14 mouse cellular contexts compared by ENCODE assay signal in genomic region chr3:116967436-116967835, GRCm38 (mm10). TPM values are rescaled to one million over a fixed set of nuclear protein-coding genes. Genes with fewer than 3 reads are reported as not detected.
DNase-seq lines count a peak whose midpoint lies in the region; ATAC-seq and TF ChIP-seq lines count a peak whose summit lies in the region.
"Had no signal": no experiment of that assay in that cellular context is flagged by ENCODE, and none has a peak within 500 bp of the region (broad histone marks: within the 10 kb centered on the region; RNA-seq: fewer than 3 reads in every experiment).

No protein-coding gene starts in this region.

- DNase-seq in heart, postnatal 36 days = no peak
- no peak for DNase-seq in lung, postnatal 10 days
- no peak for DNase-seq in midbrain, postnatal 0 days (ENCODE audit: low spot score)
- DNase-seq in kidney, postnatal 4 days = no peak
- no peak for DNase-seq in urinary bladder, postnatal 14 days (ENCODE audit: low spot score)
- DNase-seq: cerebellum, adult 8-10 months; thymus, adult 18-20 months had no signal

- ATAC-seq in heart, embryonic 13.5 days (ENCODE audit: extremely low read depth, insufficient number of reproducible peaks, low FRiP score, low TSS enrichment) = no peak
- ATAC-seq in lung, embryonic 15.5 days (ENCODE audit: borderline replicate concordance, extremely low read depth, low FRiP score, low TSS enrichment) = no peak
- no peak for ATAC-seq in hindbrain, embryonic 16.5 days
- no peak for ATAC-seq in midbrain, postnatal 0 days (ENCODE audit: low FRiP score)

- peaks cover 14% of the 10 kb centered on the region; the same call in 1 of the 2 replicates for H3K4me1 ChIP-seq in heart, embryonic 13.5 days
- peaks cover 12% of the 10 kb centered on the region; the same call in 1 of the 2 replicates for H3K4me1 ChIP-seq in lung, embryonic 15.5 days
- H3K4me1 ChIP-seq in hindbrain, embryonic 16.5 days (ENCODE audit: control insufficient read depth, insufficient read depth, low read depth, low read length) = peaks cover 6% of the 10 kb centered on the region; the same call in 1 of the 2 replicates
- H3K4me1 ChIP-seq in midbrain, postnatal 0 days (ENCODE audit: insufficient read depth, low read length) = peaks cover 2% of the 10 kb centered on the region; the same call in 1 of the 2 replicates

- TF ChIP-seq CTCF in midbrain, postnatal 0 days (IDR thresholded peaks at IDR 0.05) = no peak

- H3K27me3 ChIP-seq in heart, embryonic 13.5 days (replicated peaks) = no peaks in the 10 kb centered on the region
- H3K27me3 ChIP-seq in lung, embryonic 15.5 days = peaks cover 5% of the 10 kb centered on the region; the same call in 1 of the 2 replicates
- H3K27me3 ChIP-seq in hindbrain, embryonic 16.5 days (replicated peaks; ENCODE audit: control insufficient read depth, insufficient read depth, low read length) = no peaks in the 10 kb centered on the region
- H3K27me3 ChIP-seq in midbrain, postnatal 0 days (ENCODE audit: insufficient read depth, low read length) = no peaks in the 10 kb centered on the region

- H3K9me3 ChIP-seq in heart, embryonic 13.5 days = no peaks in the 10 kb centered on the region
- no peaks in the 10 kb centered on the region for H3K9me3 ChIP-seq in lung, embryonic 15.5 days
- H3K9me3 ChIP-seq in hindbrain, embryonic 16.5 days (ENCODE audit: control insufficient read depth, low read length) = no peaks in the 10 kb centered on the region
- no peaks in the 10 kb centered on the region for H3K9me3 ChIP-seq in midbrain, postnatal 0 days (ENCODE audit: low read length)

- intact Hi-C loops in heart, postnatal 36 days (cut with DNase I) = loop anchor here (1.0 to 10.0 kb wide), 5 partner anchors 46 to 163 kb away; partner anchors contain the start of gene Agl

- peak overlapping the region; percentile 70 for H3K9ac ChIP-seq in heart, embryonic 13.5 days
- H3K9ac ChIP-seq in lung, embryonic 15.5 days = no peak overlapping the region
- no peak overlapping the region for H3K9ac ChIP-seq in hindbrain, embryonic 16.5 days (ENCODE audit: low read depth, low read length)
- H3K9ac ChIP-seq in midbrain, postnatal 0 days (replicated peaks; ENCODE audit: low read length, poor library complexity, severe bottlenecking) = no peak overlapping the region

- no peaks in the 10 kb centered on the region for H3K36me3 ChIP-seq in heart, embryonic 13.5 days
- no peaks in the 10 kb centered on the region for H3K36me3 ChIP-seq in lung, embryonic 15.5 days
- H3K36me3 ChIP-seq in hindbrain, embryonic 16.5 days (ENCODE audit: control insufficient read depth, insufficient read depth, low read length) = no peaks in the 10 kb centered on the region
- no peaks in the 10 kb centered on the region for H3K36me3 ChIP-seq in midbrain, postnatal 0 days (ENCODE audit: insufficient read depth, low read length)

- 71% methylated on average over 6 of the region's 6 CpGs for WGBS in heart, embryonic 13.5 days
- 78% methylated on average over 6 of the region's 6 CpGs for WGBS in lung, embryonic 15.5 days
- WGBS in hindbrain, embryonic 16.5 days = 78% methylated on average over 6 of the region's 6 CpGs
- 82% methylated on average over 6 of the region's 6 CpGs for WGBS in midbrain, postnatal 0 days

- peak overlapping the region; percentile 76 for H3K4me2 ChIP-seq in heart, embryonic 13.5 days
- H3K4me2 ChIP-seq in lung, embryonic 15.5 days = peak overlapping the region; percentile 32
- peak overlapping the region; percentile 38 for H3K4me2 ChIP-seq in hindbrain, embryonic 16.5 days (ENCODE audit: low read length)
- peak overlapping the region; percentile 35; the same call in 1 of the 2 replicates for H3K4me2 ChIP-seq in midbrain, postnatal 0 days (ENCODE audit: low read depth, low read length, poor library complexity, severe bottlenecking)

- peak overlapping the region; percentile 74 for H3K27ac ChIP-seq in heart, embryonic 13.5 days (replicated peaks)
- no peak overlapping the region for H3K27ac ChIP-seq in lung, embryonic 15.5 days
- H3K27ac ChIP-seq in hindbrain, embryonic 16.5 days (ENCODE audit: low read depth, low read length) = no peak overlapping the region
- no peak overlapping the region for H3K27ac ChIP-seq in midbrain, postnatal 0 days (ENCODE audit: low read depth, low read length)
- H3K27ac ChIP-seq: kidney, postnatal 0 days had no signal

- peak overlapping the region; percentile 60 for H3K4me3 ChIP-seq in heart, embryonic 13.5 days
- H3K4me3 ChIP-seq in lung, embryonic 15.5 days = peak overlapping the region; percentile 8; the same call in 1 of the 2 replicates
- peak overlapping the region; percentile 6 for H3K4me3 ChIP-seq in hindbrain, embryonic 16.5 days (ENCODE audit: low read length)
- peak overlapping the region; percentile 46; the same call in 1 of the 2 replicates for H3K4me3 ChIP-seq in midbrain, postnatal 0 days (ENCODE audit: low read depth, low read length)

RNA-seq across cellular contexts. Expression of gene 4930455H04Rik, which starts 0.6 kb away (rescaled TPM):
- polyA plus RNA-seq in heart, embryonic 13.5 days (2015; fragmentation: Nextera tagmentation; extraction: Ambion mirVana) = not detected in 2 replicates
- not detected for total RNA-seq in heart, postnatal 36 days (2021)
- polyA plus RNA-seq in lung, embryonic 15.5 days (2015; fragmentation: Nextera tagmentation; extraction: Ambion mirVana) = not detected in 2 replicates
- polyA plus RNA-seq in hindbrain, embryonic 16.5 days (2015; fragmentation: Nextera tagmentation; extraction: Ambion mirVana) = not detected in 2 replicates
- not detected in 2 replicates for total RNA-seq in midbrain, postnatal 0 days (2014; rRNA removed)
- not detected in 2 replicates for polyA plus RNA-seq in midbrain, postnatal 0 days (2015; fragmentation: Nextera tagmentation; extraction: Ambion mirVana)
- total RNA-seq: adrenal gland, postnatal 4 days; left cerebral cortex, adult 18-20 months had no signal
- polyA plus RNA-seq: gonadal fat pad, adult 2 months; kidney, postnatal 0 days had no signal

RNA-seq across cellular contexts. Expression of gene Palmd, which starts 1.4 kb away (rescaled TPM):
- 13.2 and 13.6 TPM in 2 replicates for polyA plus RNA-seq in heart, embryonic 13.5 days (2015; fragmentation: Nextera tagmentation; extraction: Ambion mirVana)
- 10 to 100 TPM; 47.0 to 64.1 TPM for total RNA-seq in heart, postnatal 36 days (2021)
- polyA plus RNA-seq in lung, embryonic 15.5 days (2015; fragmentation: Nextera tagmentation; extraction: Ambion mirVana) = 7.8 and 9.0 TPM in 2 replicates
- 9.6 and 10.7 TPM in 2 replicates for polyA plus RNA-seq in hindbrain, embryonic 16.5 days (2015; fragmentation: Nextera tagmentation; extraction: Ambion mirVana)
- total RNA-seq in midbrain, postnatal 0 days (2014; rRNA removed) = 3.5 and 10.7 TPM in 2 replicates
- polyA plus RNA-seq in midbrain, postnatal 0 days (2015; fragmentation: Nextera tagmentation; extraction: Ambion mirVana) = 6.1 and 6.7 TPM in 2 replicates

Comparison
In these comparisons a context has a peak if more than half of its experiments do, and no peak if none do; other contexts are left out.
1. H3K4me3 ChIP-seq: peak in every context shown above with its lines; median percentile 60 in heart, embryonic 13.5 days; 46 in midbrain, postnatal 0 days; 8 in lung, embryonic 15.5 days; 6 in hindbrain, embryonic 16.5 days.